Mouse (Mus musculus) 3134 (cell line): ENCODE data around the gene Grm4.

ENCODE experiments used
- DNase-seq: peaks from one replicate; pipeline ENCODE4 v3.0.0-alpha.2; 2011; ENCODE audit warnings: low spot score; ENCODE audit not compliant: insufficient read length; ENCODE audit errors: extremely low read depth

Gene Grm4

GRCm38 (mm10) chr17:27513279-27513915 lies 7.8 kb downstream of the Grm4 start:
- no peak for DNase-seq

GRCm38 (mm10) chr17:27512619-27513161 lies 8.5 kb downstream of the Grm4 start:
- no peak for DNase-seq

- no peak for DNase-seq
Measured at GRCm38 (mm10) chr17:27511865-27512618, 9.2 kb downstream of the Grm4 start.

DNA sequence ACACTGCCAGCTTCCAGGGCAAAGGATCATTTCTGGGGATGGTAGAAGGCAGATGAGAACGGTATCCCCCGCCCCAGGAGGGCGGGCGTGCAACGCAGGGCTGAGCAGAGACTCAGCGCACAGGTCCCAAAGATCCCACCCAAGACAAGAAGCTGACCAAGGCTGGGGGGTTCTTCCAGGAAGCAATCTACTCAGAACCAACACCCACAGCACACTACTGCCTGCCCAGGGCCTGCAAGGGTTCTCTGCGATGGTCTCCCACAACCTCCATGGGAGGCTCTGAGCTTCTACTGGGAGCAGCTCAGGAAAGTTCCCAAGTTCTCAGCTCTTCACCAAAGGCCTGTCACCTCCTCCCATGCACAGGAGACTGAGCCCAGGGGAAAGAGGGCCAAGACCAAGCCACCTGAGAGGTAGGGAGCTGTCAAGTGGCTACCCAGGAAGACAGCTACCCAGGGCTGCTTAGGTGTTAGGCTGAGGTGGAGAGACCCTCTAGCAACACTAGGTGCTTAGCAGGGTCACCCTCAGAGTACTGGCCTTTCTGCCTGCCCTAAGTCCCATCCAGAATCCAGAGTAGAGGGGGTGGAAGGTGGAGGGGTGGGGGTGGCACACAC lies 10.0 kb downstream of the Grm4 start:
- DNase-seq: no peak

DNA sequence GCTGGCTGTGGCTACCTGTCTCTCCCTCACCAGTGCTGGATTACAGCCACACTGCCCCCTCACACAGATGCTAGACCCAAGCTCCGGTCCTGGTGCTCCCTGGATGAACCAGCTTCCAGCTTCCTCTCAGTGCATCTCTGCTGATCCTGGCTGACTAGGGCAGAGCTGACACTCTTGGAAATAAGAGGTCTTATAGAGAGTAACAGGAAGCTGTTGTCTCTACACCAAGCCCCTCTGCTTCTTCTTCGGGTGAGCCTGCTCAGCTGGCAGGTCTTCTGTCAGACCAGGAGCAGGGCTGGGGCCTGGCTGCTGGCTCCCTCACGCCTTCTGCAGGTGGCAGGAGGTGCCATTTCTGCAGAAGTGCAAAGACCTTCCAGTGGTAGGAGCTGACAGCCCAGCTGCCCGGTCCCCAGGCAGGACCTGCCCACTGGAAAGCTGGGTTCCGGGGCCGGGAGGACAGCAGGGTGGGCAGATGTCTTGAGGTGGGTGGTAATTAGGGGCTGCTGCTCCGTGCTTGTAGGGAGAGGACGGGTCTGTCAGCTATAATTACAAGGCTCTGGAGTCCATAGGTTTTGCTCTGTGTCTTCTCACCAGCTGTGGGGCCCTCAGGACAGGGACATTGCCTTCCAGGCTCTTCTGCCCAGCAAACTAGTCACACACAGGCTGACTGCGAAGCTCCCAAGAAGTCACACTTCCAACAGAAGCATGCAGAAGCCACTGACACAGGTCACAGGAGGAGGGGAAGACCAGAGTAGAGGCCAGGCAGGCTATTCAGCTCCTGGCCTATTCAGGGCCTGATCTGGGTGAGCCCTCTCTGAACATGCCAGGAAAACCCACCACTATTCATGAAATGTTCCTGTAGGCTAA lies 10.7 kb downstream of the Grm4 start:
- DNase-seq: no peak

- DNase-seq: no peak
Measured at GRCm38 (mm10) chr17:27509056-27509455, 12.1 kb downstream of the Grm4 start.

- DNase-seq: no peak
Measured at GRCm38 (mm10) chr17:27508513-27508912, 12.7 kb downstream of the Grm4 start.

DNA sequence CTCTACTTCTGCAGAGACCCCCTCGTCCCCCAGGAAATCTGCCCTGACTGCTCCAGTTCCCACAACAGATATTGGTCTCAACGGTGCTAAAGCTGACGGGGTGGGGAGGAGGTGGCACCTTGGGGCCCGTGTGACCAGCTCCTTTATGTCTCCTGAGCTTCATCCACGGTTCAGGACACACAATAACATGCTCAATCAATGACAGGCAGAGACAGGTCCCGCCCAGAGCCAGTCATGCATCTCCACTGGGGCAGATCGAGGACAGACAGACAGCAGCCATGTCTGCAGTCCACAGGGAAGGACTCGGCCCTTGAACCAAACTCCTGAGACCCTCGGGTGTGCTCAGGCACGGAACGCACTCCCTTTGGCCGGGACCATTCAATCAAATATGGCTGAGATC lies 13.2 kb downstream of the Grm4 start:
- no peak for DNase-seq

GRCm38 (mm10) chr17:27507591-27507945 lies 13.6 kb downstream of the Grm4 start:
- DNase-seq: no peak

GRCm38 (mm10) chr17:27506871-27507590 lies 14.2 kb downstream of the Grm4 start:
- DNase-seq: no peak

- no peak for DNase-seq
Measured at GRCm38 (mm10) chr17:27506362-27506761, 14.8 kb downstream of the Grm4 start.

- peak; percentile 32 for DNase-seq
Measured at GRCm38 (mm10) chr17:27505221-27505881, 15.9 kb downstream of the Grm4 start.

GRCm38 (mm10) chr17:27503869-27504268 lies 17.3 kb downstream of the Grm4 start:
- no peak for DNase-seq

DNA sequence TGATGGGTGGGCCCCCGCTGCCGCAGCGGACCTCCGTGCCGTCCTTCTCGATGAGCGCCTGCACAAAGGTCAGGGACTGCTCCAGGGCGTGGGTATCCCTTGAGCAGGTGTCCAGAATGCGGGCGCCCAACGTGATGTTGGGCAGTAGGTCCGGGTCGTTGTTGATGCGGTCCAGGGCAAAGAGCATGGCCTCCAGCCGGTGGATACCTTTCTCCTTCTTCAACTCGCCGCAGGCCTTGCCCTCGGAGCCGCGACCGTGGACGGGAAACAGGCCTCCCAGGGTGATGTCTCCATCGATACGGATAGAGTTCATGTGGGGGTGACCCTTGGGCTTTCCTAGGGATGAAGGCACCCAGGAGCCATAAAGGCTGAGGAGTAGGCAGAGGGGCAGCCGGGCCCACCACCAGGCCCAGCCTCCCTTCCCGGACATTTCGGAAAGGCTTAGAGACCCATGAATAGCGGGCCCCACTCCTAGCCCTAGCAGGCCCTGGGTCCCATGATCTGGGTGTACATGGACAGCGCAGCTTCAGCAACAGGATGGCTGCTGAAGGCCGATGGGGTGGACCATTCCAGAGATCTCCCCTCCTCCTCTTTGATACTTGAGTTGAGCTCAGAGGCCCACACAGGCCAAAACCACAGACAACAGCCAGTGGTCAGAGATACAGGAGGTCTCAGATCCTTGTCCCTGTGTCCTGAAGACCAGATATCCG lies 18.3 kb downstream of the Grm4 start:
- no peak for DNase-seq

GRCm38 (mm10) chr17:27502288-27502687 lies 18.9 kb downstream of the Grm4 start:
- DNase-seq: no peak

DNA sequence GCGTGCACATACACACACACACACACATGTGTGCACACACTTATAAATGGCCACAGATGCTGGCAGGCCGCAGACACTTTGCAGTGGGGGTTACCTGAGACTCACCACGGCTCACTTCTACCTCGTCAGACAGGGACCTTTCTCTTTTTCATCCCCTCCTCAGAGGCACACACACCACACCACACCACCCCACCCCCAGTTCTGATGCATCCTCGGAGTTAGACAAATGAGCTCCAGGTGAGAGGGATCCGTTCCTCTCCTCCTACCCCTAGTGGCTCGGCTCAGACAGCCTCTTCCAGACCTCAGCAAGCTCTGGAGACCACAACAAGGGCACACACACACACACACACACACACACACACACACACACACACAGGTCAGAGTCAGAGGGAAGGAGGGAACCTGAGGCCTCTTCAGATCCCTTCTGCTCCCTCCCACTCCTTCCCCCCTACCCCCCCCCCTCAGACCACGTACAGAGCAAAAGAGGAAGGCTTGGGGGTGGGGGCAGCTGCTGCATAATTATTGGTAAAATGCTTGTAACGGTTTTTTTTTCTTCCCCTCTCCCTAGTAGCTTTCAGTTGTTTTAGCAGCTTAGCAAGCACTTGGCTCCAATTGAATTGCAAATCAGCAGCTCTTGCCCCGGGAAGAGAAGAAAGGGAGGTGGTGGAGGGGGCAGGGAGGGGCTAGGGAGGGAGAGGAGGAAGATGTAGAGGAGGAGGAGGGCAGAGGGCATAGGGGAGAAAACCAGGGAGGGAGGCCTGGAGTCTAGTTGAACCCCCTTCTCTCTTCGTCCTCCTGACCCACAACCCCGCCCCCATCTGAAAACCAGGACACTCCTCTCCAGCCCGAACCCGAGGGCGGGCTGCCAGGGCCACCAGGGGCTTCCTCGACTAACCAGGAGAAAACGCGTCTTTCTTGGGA lies 19.6 kb downstream of the Grm4 start:
- no peak for DNase-seq

DNA sequence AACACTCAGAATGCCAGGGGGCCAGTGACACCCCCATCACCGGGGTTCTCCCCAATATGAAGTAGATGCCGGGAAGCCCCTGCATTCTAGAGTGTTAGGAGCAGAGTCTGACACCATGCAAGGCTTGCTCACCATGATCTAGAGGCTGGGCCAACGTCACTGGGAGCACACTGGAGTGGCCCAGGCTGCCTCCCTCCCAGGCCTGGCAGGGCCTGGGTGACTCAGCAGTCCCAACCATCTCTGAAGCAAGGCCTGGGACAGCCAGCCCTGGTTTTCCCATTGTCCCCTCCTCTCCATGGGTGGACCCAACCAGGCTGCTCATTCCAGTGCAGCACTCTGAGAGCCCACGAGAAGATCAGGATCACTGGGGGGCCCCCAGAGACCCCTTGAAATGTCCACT lies 20.4 kb downstream of the Grm4 start:
- peak; percentile 69 for DNase-seq

GRCm38 (mm10) chr17:27499080-27499479 lies 22.1 kb downstream of the Grm4 start:
- DNase-seq: no peak
